Comparison of ENCODE assay signal across 28 mouse cellular contexts in genomic region chr9:48459391-48459790, GRCm38 (mm10).
"Had no signal": no experiment of that assay in that cellular context is flagged by ENCODE, and none has a peak within 500 bp of the region (broad histone marks: within the 10 kb centered on the region; RNA-seq: fewer than 3 reads in every experiment).

No protein-coding gene starts in this region.

- H3K27me3 ChIP-seq: embryonic facial prominence, embryonic 12.5 days; embryonic facial prominence, embryonic 13.5 days; embryonic facial prominence, embryonic 15.5 days; forebrain, embryonic 12.5 days; forebrain, embryonic 13.5 days; forebrain, embryonic 15.5 days had no signal

- H3K4me2 ChIP-seq: embryonic facial prominence, embryonic 12.5 days; embryonic facial prominence, embryonic 13.5 days; embryonic facial prominence, embryonic 15.5 days; forebrain, embryonic 12.5 days; forebrain, embryonic 13.5 days; forebrain, embryonic 15.5 days had no signal

- H3K36me3 ChIP-seq: embryonic facial prominence, embryonic 10.5 days; embryonic facial prominence, embryonic 12.5 days; embryonic facial prominence, embryonic 13.5 days; embryonic facial prominence, embryonic 15.5 days; forebrain, embryonic 10.5 days; forebrain, embryonic 12.5 days; forebrain, embryonic 15.5 days had no signal

- H3K9me3 ChIP-seq: embryonic facial prominence, embryonic 10.5 days; embryonic facial prominence, embryonic 12.5 days; embryonic facial prominence, embryonic 13.5 days; embryonic facial prominence, embryonic 15.5 days; forebrain, embryonic 10.5 days; forebrain, embryonic 12.5 days; forebrain, embryonic 13.5 days; forebrain, embryonic 15.5 days had no signal

- H3K9ac ChIP-seq: embryonic facial prominence, embryonic 12.5 days; embryonic facial prominence, embryonic 13.5 days; embryonic facial prominence, embryonic 15.5 days; forebrain, embryonic 12.5 days; forebrain, embryonic 13.5 days; forebrain, embryonic 15.5 days; forebrain, postnatal 0 days had no signal

- DNase-seq: cerebellum, adult 2 months; cerebellum, adult 8-10 months; cerebellum, adult 9-10 months; cerebellum, adult 9-11 months; cerebellum, postnatal 10 days; cerebellum, postnatal 14 days; cerebellum, postnatal 25 days; cerebellum, postnatal 36 days; embryo, embryonic 11 days; forebrain, postnatal 0 days; gastrocnemius, adult 2 months; gastrocnemius, postnatal 10 days; gastrocnemius, postnatal 14 days; gastrocnemius, postnatal 25 days; gastrocnemius, postnatal 36 days; heart, adult 18-20 months; heart, adult 2 months had no signal

- ATAC-seq: forebrain, embryonic 13.5 days; forebrain, embryonic 14.5 days; forebrain, embryonic 15.5 days; forebrain, embryonic 16.5 days; forebrain, postnatal 0 days had no signal

- H3K4me3 ChIP-seq: embryonic facial prominence, embryonic 10.5 days; embryonic facial prominence, embryonic 12.5 days; embryonic facial prominence, embryonic 13.5 days; embryonic facial prominence, embryonic 15.5 days; erythroblast, embryonic 14.5 days; forebrain, embryonic 10.5 days; forebrain, embryonic 12.5 days; forebrain, embryonic 13.5 days; forebrain, embryonic 15.5 days; gastrocnemius, adult 2 months; heart, adult 2 months had no signal

- H3K27ac ChIP-seq: embryonic facial prominence, embryonic 10.5 days; embryonic facial prominence, embryonic 12.5 days; embryonic facial prominence, embryonic 13.5 days; embryonic facial prominence, embryonic 15.5 days; forebrain, embryonic 10.5 days; forebrain, embryonic 12.5 days; forebrain, embryonic 13.5 days; forebrain, embryonic 15.5 days; gastrocnemius, adult 2 months; heart, adult 2 months had no signal

- H3K4me1 ChIP-seq: embryonic facial prominence, embryonic 10.5 days; embryonic facial prominence, embryonic 12.5 days; embryonic facial prominence, embryonic 13.5 days; embryonic facial prominence, embryonic 15.5 days; forebrain, embryonic 10.5 days; forebrain, embryonic 12.5 days; forebrain, embryonic 13.5 days; forebrain, embryonic 15.5 days had no signal
